Mouse (Mus musculus) liver, postnatal 0 days (tissue): Measurements from ENCODE around the gene Epb41.

ENCODE experiments used
- CTCF ChIP-seq: sonication (generic); IDR thresholded peaks from 2 replicates; pipeline ENCODE4 v1.5.1; 2016; ENCODE audit warnings: antibody characterized with exemption, low read depth
- EP300 ChIP-seq: IDR thresholded peaks from 2 replicates; pipeline ENCODE4 v1.6.1; 2016; ENCODE audit warnings: antibody characterized with exemption, low read depth, mild to moderate bottlenecking

GRCm38 (mm10) chr4:132034242-132034641 is 40.9 kb downstream of the Epb41 start:
- TF ChIP-seq CTCF, result no peak
- TF ChIP-seq EP300, result no peak
